Mouse (Mus musculus) thymus, adult 2 months (tissue): ENCODE measurements around the gene Dgkk.

Experiments used
- CTCF ChIP-seq: fragments of 200-500 bp; IDR thresholded peaks from 2 replicates; pipeline ENCODE4 v1.5.1; 2012; ENCODE audit warnings: mild to moderate bottlenecking, control low read depth, low read length, moderate library complexity, borderline replicate concordance; ENCODE audit not compliant: control insufficient read depth, poor library complexity, insufficient read depth; ENCODE audit errors: extremely low read depth
- POLR2A ChIP-seq: fragments of 200-500 bp; IDR thresholded peaks from 2 replicates; pipeline ENCODE4 v1.6.1; 2012; ENCODE audit warnings: mild to moderate bottlenecking, low read length, control low read depth, moderate library complexity; ENCODE audit not compliant: control insufficient read depth, poor library complexity, insufficient read depth; ENCODE audit errors: extremely low read depth

DNA sequence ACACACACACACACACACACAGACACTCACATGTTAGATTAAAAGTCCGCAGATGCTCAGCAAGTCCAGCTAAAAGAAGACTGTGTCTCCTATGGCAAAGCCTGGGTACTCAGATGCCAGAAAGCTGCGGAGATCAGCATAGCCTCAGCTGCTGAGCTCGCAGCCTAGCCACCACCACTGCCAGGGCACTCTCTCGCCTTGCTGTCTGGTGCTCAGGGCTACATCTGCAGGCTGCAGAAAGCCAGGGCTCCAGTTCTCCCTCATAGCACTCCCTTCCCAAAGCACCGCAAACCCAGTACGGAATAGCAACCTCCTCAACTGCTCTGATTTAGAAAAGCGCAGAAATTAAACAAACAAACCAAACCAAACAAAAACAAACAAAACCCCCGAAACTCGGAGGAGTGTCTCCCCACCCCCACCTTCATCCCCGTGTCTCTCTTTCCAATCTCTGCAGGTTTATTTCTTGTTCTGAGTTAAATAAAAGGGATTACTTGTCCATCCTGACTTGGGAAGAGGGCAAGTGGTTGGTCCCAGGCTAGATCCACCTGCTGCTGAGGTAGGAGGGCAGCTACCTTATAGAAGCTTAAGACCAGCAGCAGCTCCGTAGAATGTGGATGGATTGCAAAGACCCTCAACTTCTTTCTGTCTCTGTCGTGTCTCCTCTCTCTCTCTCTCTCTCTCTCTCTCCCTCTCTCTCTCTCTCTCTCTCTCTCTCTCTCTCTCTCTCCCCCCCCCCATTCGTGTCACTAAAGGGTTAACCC is 1.4 kb upstream of the Dgkk start:
- no peak for TF ChIP-seq CTCF
- no peak for TF ChIP-seq POLR2A
